Mouse (Mus musculus): ENCODE results near the gene Hoxa9.
A peak's percentile ranks its signal among the peaks of the same experiment; 100 is the strongest.

The Hoxa9 gene

DNA sequence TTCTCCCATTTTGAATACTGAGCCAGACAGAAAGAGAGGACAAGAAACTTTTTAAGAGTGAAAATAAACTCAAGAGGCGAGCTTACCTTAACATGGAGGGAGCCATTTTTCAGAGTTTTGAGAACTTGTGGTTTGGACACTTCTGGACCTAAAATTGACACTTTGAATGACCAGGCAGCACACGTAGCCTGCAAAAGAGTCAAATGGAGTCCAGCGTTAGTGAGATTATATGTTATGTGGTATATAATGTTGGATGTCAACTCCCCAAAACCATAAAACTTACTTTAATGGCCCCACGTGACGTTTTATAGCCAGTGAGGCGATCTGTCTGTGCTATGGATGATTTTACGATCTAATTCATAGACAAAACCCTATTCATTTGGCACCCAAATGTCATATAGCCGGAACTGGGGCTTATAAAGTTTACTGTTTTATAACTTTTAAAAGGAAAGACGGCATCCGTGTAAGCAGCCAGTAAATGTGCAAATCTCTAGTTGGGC lies 30.1 kb downstream of the Hoxa9 start:
- DNase-seq, result no peak

DNA sequence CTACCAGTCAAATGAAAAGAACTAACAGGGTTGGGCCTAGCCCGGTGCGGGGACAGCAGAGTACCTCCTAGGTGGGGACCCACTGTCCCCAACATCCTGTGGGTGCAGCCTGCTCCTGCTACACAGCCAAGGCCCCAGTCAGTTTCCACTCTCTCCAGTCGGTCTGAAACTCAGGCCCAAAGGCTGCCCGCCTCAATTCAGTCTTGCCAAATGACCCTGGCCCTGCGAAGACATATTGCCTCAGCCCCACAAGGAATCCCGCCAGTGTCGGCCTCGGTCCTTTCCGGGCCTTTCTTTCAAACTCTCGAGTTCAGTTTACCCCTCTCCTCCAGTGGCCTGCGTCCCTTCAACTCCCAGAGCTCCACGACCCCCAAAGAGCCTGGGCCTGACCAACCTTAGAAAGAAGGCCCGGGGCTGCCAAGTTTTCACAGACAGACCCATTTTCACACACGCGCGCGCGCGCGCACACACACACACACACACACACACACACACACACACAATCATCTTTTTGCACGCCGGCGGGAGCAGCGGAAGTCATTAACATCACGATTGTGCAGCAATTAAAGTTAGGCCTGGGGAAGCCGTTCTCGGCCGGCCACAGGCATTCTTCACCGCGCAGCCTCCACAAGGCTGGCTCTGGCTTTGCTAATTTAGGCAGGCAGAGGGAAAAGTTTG lies 30.7 kb downstream of the Hoxa9 start:
- no peak for DNase-seq

GRCm38 (mm10) chr6:52197271-52197670 lies 33.6 kb downstream of the Hoxa9 start:
- no peak for DNase-seq

- DNase-seq, result no peak
These were observed 34.1 kb downstream of the Hoxa9 start for GRCm38 (mm10) chr6:52196811-52197210.

DNA sequence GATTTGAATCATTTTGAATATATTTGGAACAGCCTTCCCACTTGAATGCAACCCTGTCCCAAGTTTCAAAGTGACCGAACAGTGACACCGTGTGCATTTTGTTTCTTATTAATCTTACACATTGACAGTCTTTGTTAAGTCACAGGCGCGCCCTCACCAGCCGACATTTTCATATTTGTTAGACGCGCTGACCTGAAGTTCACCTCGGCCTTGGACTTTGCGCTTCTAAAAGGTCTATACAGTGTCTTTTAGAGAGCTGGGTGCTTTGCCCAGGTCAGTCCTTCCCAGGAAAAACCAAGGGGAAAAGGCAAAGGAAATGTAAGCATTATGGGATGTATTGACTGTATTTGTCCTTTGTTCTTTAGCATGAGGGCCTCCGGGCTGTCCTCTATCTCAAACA lies 36.2 kb downstream of the Hoxa9 start:
- DNase-seq, result no peak

GRCm38 (mm10) chr6:52191860-52192550 lies 38.9 kb downstream of the Hoxa9 start:
- DNase-seq, result peak; percentile 82

- DNase-seq, result no peak
These were observed 39.7 kb downstream of the Hoxa9 start, which contains the start of gene Hoxa4 for GRCm38 (mm10) chr6:52190906-52191810. Gene Hoxa4 (minus strand): TSS chr6:52191753.

GRCm38 (mm10) chr6:52190410-52190809 lies 40.5 kb downstream of the Hoxa9 start:
- DNase-seq, result no peak

GRCm38 (mm10) chr6:52189909-52190308 lies 41.0 kb downstream of the Hoxa9 start:
- no peak for DNase-seq

GRCm38 (mm10) chr6:52189172-52189591 lies 41.7 kb downstream of the Hoxa9 start:
- no peak for DNase-seq

DNA sequence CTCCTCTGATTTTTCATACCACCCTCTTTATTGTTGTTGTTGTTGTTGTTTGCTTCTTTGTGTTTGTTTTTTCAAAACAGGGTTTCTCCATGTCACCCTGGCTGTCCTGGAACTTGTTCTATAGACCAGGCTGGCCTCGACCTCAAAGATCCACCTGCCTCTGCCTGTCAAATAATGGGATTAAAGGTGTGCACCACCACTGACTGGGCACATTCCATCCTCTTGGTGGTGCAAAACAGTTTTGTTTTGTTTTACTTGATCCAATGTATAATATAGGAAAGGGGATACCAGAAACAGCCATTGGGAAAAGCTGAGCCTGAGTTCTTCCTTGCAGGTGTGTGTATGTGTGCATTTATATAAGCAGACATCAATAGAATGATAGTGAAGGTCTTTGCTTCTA lies 44.4 kb downstream of the Hoxa9 start:
- no peak for DNase-seq

- DNase-seq, result no peak
These were observed 45.1 kb downstream of the Hoxa9 start for GRCm38 (mm10) chr6:52185834-52186233.

DNA sequence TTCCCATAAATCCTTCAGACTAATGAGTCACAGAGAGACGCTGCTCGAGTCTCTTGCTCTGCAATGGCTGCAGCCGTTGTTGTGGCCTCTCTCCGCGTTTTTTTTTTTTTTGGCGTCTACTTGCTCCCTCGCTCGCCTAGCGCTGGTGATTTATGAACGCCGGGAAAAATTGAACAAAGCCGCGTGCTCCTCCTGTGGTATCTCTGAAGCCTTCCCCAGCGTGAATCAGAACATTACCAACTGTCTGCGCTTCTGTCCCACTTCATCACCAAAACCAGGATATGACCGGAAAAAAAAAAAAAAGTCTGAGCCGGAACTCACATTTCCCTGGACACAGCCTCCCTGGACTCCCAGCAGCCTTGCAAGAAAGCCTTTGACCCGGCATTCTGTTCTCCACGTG lies 45.7 kb downstream of the Hoxa9 start:
- DNase-seq, result no peak

GRCm38 (mm10) chr6:52184668-52185067 lies 46.2 kb downstream of the Hoxa9 start:
- no peak for DNase-seq

DNA sequence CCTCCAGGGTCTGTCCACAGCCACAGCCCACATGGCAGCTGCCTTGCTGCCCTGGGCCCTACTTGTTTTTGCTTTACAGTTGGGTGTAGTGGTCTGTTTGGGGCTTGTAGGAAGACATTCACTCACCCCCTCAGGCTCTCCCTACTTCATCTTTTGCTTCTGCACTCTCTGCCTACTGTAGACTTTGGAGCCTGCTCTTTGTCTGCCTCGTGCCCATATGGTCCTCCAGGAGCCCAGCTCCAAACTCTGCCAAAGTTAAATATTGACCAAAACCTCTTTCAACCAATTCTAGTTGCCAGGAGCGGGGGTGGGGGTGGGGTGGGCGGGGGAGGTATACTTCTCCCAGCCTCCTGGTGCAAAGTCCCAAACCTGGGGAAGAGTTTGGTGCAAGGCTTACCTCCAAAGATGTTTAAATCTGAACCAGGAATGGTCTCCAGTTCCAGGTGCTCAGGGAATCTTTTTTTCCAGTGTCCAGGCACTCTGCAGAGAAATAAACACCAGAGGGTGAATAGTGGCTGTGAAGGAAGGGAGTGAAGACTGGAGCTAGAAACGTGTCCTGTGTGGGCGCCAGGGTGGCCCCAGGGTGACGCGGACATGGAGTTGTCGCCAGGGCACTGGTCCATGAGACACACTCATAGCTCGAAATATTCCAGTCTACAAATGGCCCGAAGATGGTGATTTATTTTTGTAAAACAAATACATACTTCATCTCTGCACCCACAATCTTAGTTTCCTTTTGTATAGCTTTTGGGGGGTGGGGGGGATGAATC lies 47.4 kb downstream of the Hoxa9 start:
- DNase-seq, result no peak

DNA sequence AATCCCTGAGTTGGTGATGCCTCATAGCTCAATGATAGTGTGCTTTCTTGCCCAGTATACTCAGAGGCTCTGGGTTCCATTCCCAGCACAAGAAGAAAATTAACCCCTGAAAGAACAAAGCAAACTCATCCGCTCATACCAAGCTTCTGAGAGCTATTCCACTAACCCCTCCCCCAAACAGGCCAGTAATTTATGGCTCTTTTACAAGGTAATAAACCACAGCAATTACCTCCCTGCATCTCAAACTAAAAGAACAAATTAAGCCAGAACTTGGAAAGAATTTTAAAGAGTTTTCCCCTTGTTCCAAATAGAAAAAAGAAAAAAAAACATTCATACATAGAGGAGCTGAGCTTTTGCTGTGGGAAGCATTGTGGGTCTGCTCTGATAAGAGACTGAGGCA lies 48.1 kb downstream of the Hoxa9 start:
- no peak for DNase-seq

GRCm38 (mm10) chr6:52182030-52182429 lies 48.9 kb downstream of the Hoxa9 start:
- DNase-seq, result no peak

- no peak for DNase-seq
These were observed 50.2 kb downstream of the Hoxa9 start for GRCm38 (mm10) chr6:52180726-52181125.

- DNase-seq, result no peak
These were observed 50.6 kb downstream of the Hoxa9 start for GRCm38 (mm10) chr6:52180213-52180710.

DNA sequence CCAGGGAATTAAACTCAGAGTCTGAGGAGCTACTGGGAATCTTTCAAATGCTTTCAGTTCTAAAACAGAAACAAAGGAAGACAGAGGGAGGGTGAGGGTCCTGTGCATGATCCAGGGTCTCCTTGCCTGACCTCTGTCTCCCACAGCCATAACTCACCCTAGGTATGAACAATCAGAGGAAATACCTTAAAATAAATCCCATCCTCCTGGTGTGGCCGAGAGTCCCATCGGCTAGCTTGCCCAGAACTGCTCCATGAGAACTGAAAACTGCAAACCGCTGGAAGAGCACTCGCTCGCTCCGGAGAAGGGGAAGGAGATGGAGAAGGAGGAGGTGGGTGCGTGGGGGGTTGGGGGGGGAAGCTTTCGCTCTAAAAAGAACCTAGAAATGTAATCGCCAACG lies 51.2 kb downstream of the Hoxa9 start:
- DNase-seq, result no peak

DNA sequence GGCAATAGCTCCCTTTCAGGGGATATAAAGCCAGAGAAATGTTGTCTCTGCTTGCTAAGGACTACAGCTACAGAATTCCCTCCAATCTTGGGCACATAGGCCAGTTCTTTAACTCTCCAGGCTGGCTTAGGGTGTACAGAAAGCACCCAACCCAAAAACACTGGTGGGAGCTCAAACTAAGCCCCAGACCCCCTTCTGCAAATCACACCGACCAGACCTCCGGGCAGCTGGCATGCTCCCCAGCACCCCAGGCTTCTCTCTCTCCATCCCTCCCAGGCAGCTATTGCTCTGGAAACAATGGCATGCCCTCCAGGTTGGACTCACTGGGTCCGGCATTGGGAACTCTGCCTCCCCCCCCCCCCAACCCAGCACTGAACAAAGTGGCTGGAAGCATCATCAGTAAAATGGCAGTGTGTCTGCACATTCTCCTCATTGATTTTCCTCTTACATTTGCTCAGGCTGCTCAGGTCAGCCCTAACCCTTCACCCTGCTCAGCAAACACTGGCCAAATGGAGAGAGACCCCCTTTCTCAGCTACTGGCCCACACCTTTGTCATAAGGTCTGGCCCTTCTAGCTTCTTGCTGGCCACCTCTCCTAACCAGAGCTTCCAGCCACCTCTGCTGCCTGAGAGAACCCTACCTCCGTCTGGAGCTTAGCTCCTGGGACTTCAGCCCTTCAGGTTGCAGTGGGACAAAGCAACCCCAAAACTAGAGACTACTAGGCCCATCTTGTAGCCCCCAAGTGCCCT lies 51.8 kb downstream of the Hoxa9 start:
- no peak for DNase-seq

DNA sequence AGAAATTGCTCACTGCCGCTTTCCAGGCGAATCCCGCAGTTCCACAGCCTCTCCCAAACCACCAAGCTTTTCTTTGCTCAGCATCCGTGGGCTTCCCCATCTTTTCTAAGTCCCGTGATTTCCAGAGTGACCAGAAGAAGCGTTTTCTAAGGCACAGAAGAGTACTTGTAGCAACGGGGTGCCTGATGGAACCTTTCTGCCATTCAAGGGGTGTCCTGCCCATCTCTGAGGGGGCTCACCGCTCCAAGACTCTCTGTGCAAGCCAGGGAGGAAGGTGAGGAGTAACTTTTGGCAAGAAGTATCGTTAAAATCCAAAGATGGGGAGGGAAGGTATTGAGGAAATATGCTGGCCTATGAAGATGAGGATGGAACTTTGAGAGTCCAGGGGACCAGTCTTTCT lies 53.1 kb downstream of the Hoxa9 start:
- DNase-seq, result no peak

All from retina, postnatal 1 day (tissue).